Mouse (Mus musculus) adrenal gland, postnatal 4 days (tissue): ENCODE data around the gene Slc22a1. TPM values are rescaled to one million over a fixed set of nuclear protein-coding genes. Genes with fewer than 3 reads are reported as not detected.

Experiments used
- DNase-seq, 2 experiments: peaks; one replicate each; pipeline ENCODE4 v3.0.0; 2021 to 2022; ENCODE audit warnings: low spot score in 2 of 2, mixed read lengths in 2 of 2
- long read RNA-seq, 2 experiments: library from polyadenylated mRNA; stranded (forward); transcript quantifications; one replicate each; pipeline ENCODE4 v2.0.0; 2021
- total RNA-seq, 2 experiments: library from RNA; stranded (reverse); gene quantifications; 2 replicates each; pipeline ENCODE4 v1.2.3; 2021

Slc22a1 gene
- 10 to 100 TPM in 1 of 2 experiments, 1 to 10 TPM in 1; 4.5 to 17.4 TPM for total RNA-seq
- long read RNA-seq, experiment 1, partial matches to known transcripts, result 3 of 8 reads
- long read RNA-seq, experiment 1, other reads (novel, unspliced or antisense), result 1 of 8 reads
- long read RNA-seq, experiment 2, transcript Slc22a1-201 (11 exons, 1,985 nt), result major isoform, 31 of 33 reads
- long read RNA-seq, experiment 2, partial matches to known transcripts, result 2 of 33 reads
- long read RNA-seq, experiment 2, other reads (novel, unspliced or antisense), result 0 of 33 reads

GRCm38 (mm10) chr17:12675646-12676045 is at the start of gene Slc22a1:
Slc22a1 (minus strand) TSS chr17:12675829.
- no peak for DNase-seq

GRCm38 (mm10) chr17:12724767-12725744 is 49.4 kb upstream of the Slc22a1 start:
- no peak for DNase-seq

- DNase-seq, result no peak
These were observed 48.5 kb upstream of the Slc22a1 start for GRCm38 (mm10) chr17:12723986-12724766.

GRCm38 (mm10) chr17:12722622-12723021 is 47.0 kb upstream of the Slc22a1 start:
- DNase-seq, result no peak

- DNase-seq, result no peak
These were observed 45.7 kb upstream of the Slc22a1 start for GRCm38 (mm10) chr17:12721118-12721886.

- DNase-seq, result no peak
These were observed 42.6 kb upstream of the Slc22a1 start for GRCm38 (mm10) chr17:12718251-12718650.

- no peak for DNase-seq
These were observed 41.8 kb upstream of the Slc22a1 start for GRCm38 (mm10) chr17:12717445-12717844.

GRCm38 (mm10) chr17:12715032-12715431 is 39.4 kb upstream of the Slc22a1 start:
- DNase-seq, result no peak

GRCm38 (mm10) chr17:12714080-12714561 is 38.5 kb upstream of the Slc22a1 start:
- no peak for DNase-seq

- no peak for DNase-seq
These were observed 37.4 kb upstream of the Slc22a1 start for GRCm38 (mm10) chr17:12712993-12713392.

- DNase-seq, result no peak
These were observed 36.6 kb upstream of the Slc22a1 start for GRCm38 (mm10) chr17:12712191-12712590.

GRCm38 (mm10) chr17:12710976-12711375 is 35.3 kb upstream of the Slc22a1 start:
- no peak for DNase-seq

GRCm38 (mm10) chr17:12710050-12710780 is 34.6 kb upstream of the Slc22a1 start:
- DNase-seq, result no peak

GRCm38 (mm10) chr17:12708398-12708797 is 32.8 kb upstream of the Slc22a1 start:
- DNase-seq, result no peak

- no peak for DNase-seq
These were observed 31.0 kb upstream of the Slc22a1 start for GRCm38 (mm10) chr17:12706590-12707049.

- DNase-seq, result no peak
These were observed 27.3 kb upstream of the Slc22a1 start for GRCm38 (mm10) chr17:12702901-12703300.

GRCm38 (mm10) chr17:12700373-12700772 is 24.7 kb upstream of the Slc22a1 start:
- no peak for DNase-seq

- no peak for DNase-seq
These were observed 16.3 kb upstream of the Slc22a1 start for GRCm38 (mm10) chr17:12691899-12692298.

GRCm38 (mm10) chr17:12689537-12689936 is 13.9 kb upstream of the Slc22a1 start:
- no peak for DNase-seq
